Mouse (Mus musculus): ENCODE measurements around the gene Ppef1.

DNA sequence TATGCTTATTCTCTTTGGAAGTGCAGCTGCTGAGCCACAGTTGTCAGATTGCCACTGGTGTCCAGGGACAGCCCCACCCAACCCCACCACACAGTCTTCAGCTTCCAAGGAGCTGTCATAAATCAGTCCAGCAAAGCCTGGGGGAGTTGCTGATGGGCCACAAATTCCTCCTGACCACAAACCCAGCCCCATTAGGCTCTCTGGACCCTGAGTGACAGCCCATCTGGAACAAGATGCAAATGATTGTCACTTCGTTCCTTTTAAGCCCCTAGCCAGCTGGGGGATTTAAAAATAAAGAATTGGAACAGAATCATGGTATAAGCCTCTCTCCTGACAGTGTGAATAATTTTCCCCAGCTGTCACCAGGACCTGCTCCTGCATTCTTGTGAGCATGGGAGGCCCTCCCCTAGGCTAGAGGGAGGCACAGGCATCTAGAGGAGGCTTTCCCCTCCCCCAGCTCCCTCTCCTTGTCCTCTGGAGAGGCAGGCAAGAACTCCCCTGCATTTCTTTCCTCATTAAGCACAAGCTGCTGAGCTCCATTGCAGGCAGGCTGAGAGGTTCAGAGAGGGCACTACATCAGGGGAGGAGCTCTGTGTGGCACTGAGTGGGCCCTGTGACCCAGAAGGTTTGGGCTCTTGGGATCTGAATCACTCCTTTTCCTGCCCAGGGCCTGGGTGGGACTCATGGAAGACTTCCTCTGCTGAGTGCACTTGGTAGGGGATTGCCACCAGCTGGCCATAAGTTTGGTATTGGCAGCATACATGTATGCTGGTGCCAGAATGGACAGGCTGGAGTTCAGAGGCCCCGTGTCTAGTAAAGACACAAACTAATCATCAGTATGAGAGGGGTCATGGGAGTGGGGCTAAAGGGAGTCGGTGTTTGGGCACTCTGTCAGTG, 136.8 kb downstream of the Ppef1 start:
- TF ChIP-seq CTCF (IDR thresholded peaks at IDR 0.05; ENCODE audit: borderline replicate concordance, insufficient read depth, low read depth, low read length) (no peak), POLR2A (IDR thresholded peaks at IDR 0.05; ENCODE audit: borderline replicate concordance, insufficient read depth, low read length) (no peak)

Measured in cerebellum, adult 2 months (tissue).